Mouse (Mus musculus): ENCODE results near the gene Olfr1219.

- no peak for TF ChIP-seq CTCF (conservative IDR thresholded peaks at IDR 0.05; ENCODE audit: low read length)
- TF ChIP-seq POU5F1 (IDR thresholded peaks at IDR 0.05; ENCODE audit: borderline replicate concordance, low read length) = no peak
Observed at GRCm38 (mm10) chr2:89031965-89032364, 51.3 kb downstream of the Olfr1219 start, which contains the start of gene Olfr1217.

Data from E14TG2a.4 (cell line).